Mouse (Mus musculus) liver, embryonic 12.5 days (tissue): ENCODE measurements around the gene Rhbdl2. TPM values are rescaled to one million over a fixed set of nuclear protein-coding genes. Genes with fewer than 3 reads are reported as not detected.

Experiments used
- ATAC-seq: fragments of 200-750 bp; cut with Nextera tagmentation; 2 replicates; pipeline ENCODE4 v1.8.0; 2017; ENCODE audit warnings: moderate number of reproducible peaks, mild to moderate bottlenecking, moderate library complexity
- H3K27ac ChIP-seq: fragments of 300-500 bp; sonication (generic); 2 replicates; pipeline ENCODE4 v1.5.1; 2016; ENCODE audit warnings: mild to moderate bottlenecking
- H3K27me3 ChIP-seq: fragments of 300-500 bp; sonication (generic); replicated peaks from 2 replicates; pipeline ENCODE4 v1.6.1; 2016; ENCODE audit warnings: mild to moderate bottlenecking, moderate library complexity
- H3K36me3 ChIP-seq: fragments of 300-500 bp; sonication (generic); 2 replicates; pipeline ENCODE4 v1.6.1; 2016; ENCODE audit warnings: mild to moderate bottlenecking, moderate library complexity
- H3K4me1 ChIP-seq: fragments of 300-500 bp; sonication (generic); 2 replicates; pipeline ENCODE4 v1.6.1; 2016
- H3K4me2 ChIP-seq: fragments of 300-500 bp; sonication (generic); 2 replicates; pipeline ENCODE4 v1.6.1; 2016; ENCODE audit warnings: mild to moderate bottlenecking, moderate library complexity
- H3K4me3 ChIP-seq: fragments of 300-500 bp; sonication (generic); 2 replicates; pipeline ENCODE4 v1.5.1; 2016; ENCODE audit warnings: mild to moderate bottlenecking, moderate library complexity
- H3K9ac ChIP-seq: fragments of 300-500 bp; sonication (generic); 2 replicates; pipeline ENCODE4 v1.6.1; 2016; ENCODE audit warnings: mild to moderate bottlenecking, moderate library complexity
- H3K9me3 ChIP-seq: fragments of 300-500 bp; sonication (generic); replicated peaks from 2 replicates; pipeline ENCODE4 v1.6.1; 2016; ENCODE audit warnings: mild to moderate bottlenecking, moderate library complexity
- WGBS: fragments of 180-500 bp; shearing (Covaris S2); methylation state at CpG from one replicate; pipeline ENCODE4 v1.1.7; 2016; ENCODE audit not compliant: insufficient replicate concordance; 5-methylcytosine and 5-hydroxymethylcytosine counted together
- polyA plus RNA-seq: library from polyadenylated mRNA; unstranded; fragments of >200 nt; fragmentation: Nextera tagmentation; extraction: Ambion mirVana; gene quantifications from 2 replicates; pipeline ENCODE4 v1.2.1, GENCODE M21; 2016

The Rhbdl2 gene
- polyA plus RNA-seq, 1 experiment from 2014 or later, result not detected

DNA sequence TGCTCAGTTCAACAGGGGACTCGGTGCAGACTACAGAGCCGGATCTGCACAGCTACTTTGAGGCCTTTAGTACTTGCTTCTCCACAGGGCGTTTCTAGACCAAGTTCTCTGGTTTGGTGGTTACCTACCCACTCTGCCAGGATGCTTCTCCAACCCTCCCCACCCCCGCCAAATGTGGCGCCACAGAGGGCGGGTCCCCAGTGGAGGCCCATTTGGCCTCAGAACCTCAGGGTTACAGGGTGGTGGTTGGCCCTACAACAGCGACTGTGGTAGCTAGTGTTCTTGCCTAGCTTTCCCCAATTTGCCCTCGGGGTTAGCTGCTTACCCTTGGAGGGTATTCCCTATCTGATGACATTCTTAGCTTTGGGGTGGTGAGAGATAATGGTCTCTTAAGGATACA is 54.5 kb downstream of the Rhbdl2 start:
- no peak overlapping the region for H3K27ac ChIP-seq
- H3K9ac ChIP-seq, result no peak overlapping the region
- H3K4me3 ChIP-seq, result no peak overlapping the region
- H3K27me3 ChIP-seq, result no peaks in the 10 kb centered on the region
- H3K4me1 ChIP-seq, result no peaks in the 10 kb centered on the region
- no peak overlapping the region for H3K4me2 ChIP-seq
- no peak for ATAC-seq
- 0 out of 2 replicates have a peak, but pooled peaks cover 8% of the 10 kb centered on the region for H3K9me3 ChIP-seq
- WGBS, result 65% methylated on average over 8 of the region's 8 CpGs
- H3K36me3 ChIP-seq, result no peaks in the 10 kb centered on the region

DNA sequence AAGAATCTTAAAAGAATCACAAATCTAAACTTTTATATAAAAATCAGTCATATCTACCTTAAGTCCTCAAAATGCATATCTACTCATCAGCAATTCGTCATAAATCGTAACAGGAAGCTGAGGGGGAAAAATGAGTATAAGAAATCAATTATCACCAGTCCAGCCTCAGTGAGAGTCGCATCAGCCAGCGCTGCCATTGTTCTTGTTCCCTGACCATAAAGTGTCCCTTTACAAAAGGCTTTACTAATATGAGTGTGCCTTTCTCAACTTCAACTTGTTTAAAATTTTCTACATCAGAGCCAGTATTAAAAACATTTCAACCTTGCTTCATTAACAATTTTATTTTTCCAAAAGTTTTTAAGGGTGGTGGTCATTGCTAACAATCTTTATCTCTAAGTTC is 69.2 kb downstream of the Rhbdl2 start:
- no peaks in the 10 kb centered on the region for H3K36me3 ChIP-seq
- WGBS, result 61% methylated on average over 4 of the region's 4 CpGs
- H3K4me2 ChIP-seq, result no peak overlapping the region
- H3K9me3 ChIP-seq, result no peaks in the 10 kb centered on the region
- no peak overlapping the region for H3K4me3 ChIP-seq
- ATAC-seq, result no peak
- no peaks in the 10 kb centered on the region for H3K4me1 ChIP-seq
- H3K9ac ChIP-seq, result no peak overlapping the region
- no peak overlapping the region for H3K27ac ChIP-seq
- no peaks in the 10 kb centered on the region for H3K27me3 ChIP-seq

DNA sequence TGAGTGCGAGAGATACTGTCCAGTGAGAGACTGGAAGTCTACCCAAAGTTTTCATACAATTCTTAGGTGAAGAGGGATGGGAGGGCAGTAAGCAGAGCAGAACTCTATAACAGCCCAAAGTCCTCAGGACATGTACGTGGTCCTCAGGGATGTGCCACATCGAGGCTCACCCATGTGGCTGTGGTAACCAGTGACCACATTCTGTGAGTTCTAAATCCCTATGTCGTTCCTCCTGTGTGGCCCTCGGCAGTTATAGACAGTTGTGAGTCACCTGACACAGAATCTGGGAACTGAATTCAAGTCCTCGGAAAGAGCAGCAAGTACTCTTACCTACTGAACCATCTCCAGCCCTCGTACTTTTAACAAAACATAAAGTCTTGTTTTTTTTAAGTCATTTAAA is 70.4 kb downstream of the Rhbdl2 start:
- no peaks in the 10 kb centered on the region for H3K36me3 ChIP-seq
- WGBS, result 67% methylated on average over 7 of the region's 7 CpGs
- no peak overlapping the region for H3K4me3 ChIP-seq
- no peak for ATAC-seq
- H3K9ac ChIP-seq, result no peak overlapping the region
- H3K27ac ChIP-seq, result no peak overlapping the region
- H3K9me3 ChIP-seq, result no peaks in the 10 kb centered on the region
- no peaks in the 10 kb centered on the region for H3K27me3 ChIP-seq
- no peaks in the 10 kb centered on the region for H3K4me1 ChIP-seq
- H3K4me2 ChIP-seq, result no peak overlapping the region

DNA sequence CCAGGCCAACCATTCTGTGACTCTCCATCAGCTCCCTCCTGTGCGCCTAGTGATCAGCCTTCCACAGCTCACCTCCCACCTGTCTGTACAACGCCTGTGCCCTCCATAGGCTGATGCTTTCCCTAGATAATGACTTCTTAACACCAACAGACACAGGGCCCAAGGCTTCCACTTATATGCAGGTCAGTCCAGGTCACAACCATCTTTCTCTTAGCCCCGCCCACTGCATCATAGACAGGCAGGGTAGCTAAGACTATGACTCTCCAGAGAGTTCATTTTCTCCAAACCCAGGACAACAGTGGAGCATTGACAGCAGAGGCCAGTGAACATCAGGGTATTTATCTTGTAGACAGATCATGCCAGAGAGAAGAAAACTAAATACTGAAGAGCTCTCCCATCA is 71.7 kb downstream of the Rhbdl2 start, which contains the start of gene 4933427I04Rik:
Gene 4933427I04Rik (plus strand): TSS at position 301 of the 400 bp plus-strand sequence.
- H3K4me1 ChIP-seq, result no peaks in the 10 kb centered on the region

DNA sequence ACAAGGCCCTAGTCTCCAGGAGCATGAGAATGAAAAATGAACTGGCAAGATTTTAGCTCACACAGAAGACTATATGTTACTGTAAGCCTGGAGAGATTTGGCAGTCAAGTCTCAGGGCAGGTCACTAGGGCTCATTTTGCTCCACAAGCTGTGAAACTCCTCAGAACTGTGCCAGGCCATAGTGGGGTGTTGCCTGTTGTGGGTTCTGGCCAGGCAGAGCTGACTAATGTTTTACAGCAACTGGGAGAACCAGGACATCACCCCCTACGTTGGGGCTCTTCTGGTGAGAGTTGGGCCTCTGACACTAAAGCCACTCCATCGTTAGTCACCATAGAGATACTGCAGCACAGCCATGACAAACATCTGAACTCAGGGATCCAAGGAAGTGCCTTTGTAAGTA is 72.1 kb downstream of the Rhbdl2 start:
- H3K27ac ChIP-seq, result no peak overlapping the region
- no peak overlapping the region for H3K4me2 ChIP-seq
- H3K4me1 ChIP-seq, result no peaks in the 10 kb centered on the region
- no peaks in the 10 kb centered on the region for H3K36me3 ChIP-seq
- whole genome bisulfite sequencing, result 45% methylated on average over 2 of the region's 2 CpGs
- H3K27me3 ChIP-seq, result no peaks in the 10 kb centered on the region
- H3K9me3 ChIP-seq, result no peaks in the 10 kb centered on the region
- ATAC-seq, result no peak
- no peak overlapping the region for H3K9ac ChIP-seq
- H3K4me3 ChIP-seq, result no peak overlapping the region

More for the DNA sequence above, 71.7 kb downstream of the Rhbdl2 start, which contains the start of gene 4933427I04Rik:
- Histone ChIP-seq H3K4me2 (no peak within 1 kb of the TSS), H3K4me3 (no peak within 1 kb of the TSS), H3K9ac (no peak within 1 kb of the TSS), H3K27me3 (no peaks in the 10 kb centered on the region), H3K9me3 (no peaks in the 10 kb centered on the region), H3K27ac (no peak within 1 kb of the TSS), H3K36me3 (no peaks in the 10 kb centered on the region)
- ATAC-seq, result no peak
- WGBS, result 57% methylated on average over 3 of the region's 3 CpGs

DNA sequence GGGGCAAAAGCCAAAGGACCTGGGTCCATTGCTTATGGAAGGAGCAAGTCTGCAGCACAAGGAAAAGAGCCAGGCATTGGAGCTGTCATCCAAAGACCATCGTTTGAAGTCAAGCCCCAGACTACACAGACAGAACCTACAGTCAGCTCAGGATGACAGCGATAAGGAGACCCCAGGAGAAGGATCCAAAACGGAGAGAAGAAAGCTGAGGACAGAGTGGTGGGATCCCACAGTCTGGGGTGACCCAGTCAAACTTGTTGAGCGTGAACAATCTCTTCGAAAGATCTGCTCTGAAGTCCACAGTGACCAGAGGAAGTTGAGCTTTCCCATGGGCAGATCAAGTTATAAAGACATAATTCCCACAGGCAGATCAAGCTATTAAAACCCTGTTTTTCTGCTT is 72.9 kb downstream of the Rhbdl2 start:
- Histone ChIP-seq H3K27ac (no peak overlapping the region), H3K36me3 (no peaks in the 10 kb centered on the region), H3K9me3 (no peaks in the 10 kb centered on the region), H3K4me3 (no peak overlapping the region), H3K27me3 (no peaks in the 10 kb centered on the region), H3K9ac (no peak overlapping the region), H3K4me2 (no peak overlapping the region), H3K4me1 (no peaks in the 10 kb centered on the region)
- 53% methylated on average over 5 of the region's 5 CpGs for WGBS
- no peak for ATAC-seq

Other genes starting within 250 kb of the Rhbdl2 start
- gene Macf1, start 103.5 kb upstream of the Rhbdl2 start, polyA plus RNA-seq, result 15.1 and 17.5 TPM in 2 replicates
- 224 and 227 TPM in 2 replicates for gene Ndufs5, start 69.7 kb upstream of the Rhbdl2 start, polyA plus RNA-seq
- gene Akirin1, start 37.5 kb upstream of the Rhbdl2 start, polyA plus RNA-seq, result 37.2 and 41.5 TPM in 2 replicates
- not detected in 2 replicates for gene 4933427I04Rik, start 71.8 kb downstream of the Rhbdl2 start, polyA plus RNA-seq
- 79.5 and 79.7 TPM in 2 replicates for gene Mycbp, start 117.0 kb downstream of the Rhbdl2 start, polyA plus RNA-seq
- 38.4 and 38.8 TPM in 2 replicates for gene Rragc, start 129.6 kb downstream of the Rhbdl2 start, polyA plus RNA-seq
- gene 4930535I16Rik, start 130.1 kb downstream of the Rhbdl2 start, polyA plus RNA-seq, result not detected in 2 replicates